Mouse (Mus musculus) ES-E14 (cell line): ENCODE results near the gene Micu2.

Experiments
- HCFC1 ChIP-seq: IDR thresholded peaks from 2 replicates; pipeline ENCODE4 v1.6.1; 2012; ENCODE audit warnings: low read length, inconsistent platforms, borderline replicate concordance; ENCODE audit not compliant: insufficient read depth
- MAFK ChIP-seq: IDR thresholded peaks from 2 replicates; pipeline ENCODE4 v1.6.1; 2014; ENCODE audit warnings: mild to moderate bottlenecking, low read depth, low read length, inconsistent platforms; ENCODE audit not compliant: insufficient read depth
- ZC3H11A ChIP-seq: IDR thresholded peaks from 2 replicates; pipeline ENCODE4 v1.6.1; 2012; ENCODE audit warnings: low read depth, mild to moderate bottlenecking, inconsistent platforms, low read length, borderline replicate concordance
- ZNF384 ChIP-seq: IDR thresholded peaks from 2 replicates; pipeline ENCODE4 v1.6.1; 2012; ENCODE audit warnings: low read depth, low read length, inconsistent platforms

DNA sequence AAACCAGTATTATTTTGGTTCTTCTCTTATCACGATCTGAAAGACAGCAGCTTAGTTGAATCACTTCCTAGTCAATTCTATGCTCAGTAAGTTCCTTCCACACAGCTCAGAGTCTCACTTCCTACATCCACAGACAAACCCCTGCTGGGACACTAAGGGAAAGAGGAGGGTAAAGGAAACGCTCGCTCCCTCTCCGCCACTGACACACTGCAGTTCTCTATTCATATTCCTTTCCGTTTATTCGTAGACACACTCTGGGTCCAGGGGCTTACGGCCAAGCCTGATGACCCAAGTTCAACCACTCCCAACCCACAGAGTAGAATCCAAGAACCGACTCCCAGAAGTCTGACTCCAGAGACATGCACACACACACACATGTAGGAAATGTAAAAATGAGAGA lies 111.9 kb downstream of the Micu2 start:
- TF ChIP-seq HCFC1 (no peak), ZNF384 (no peak), MAFK (no peak), ZC3H11A (no peak)
